Mouse (Mus musculus) stomach, postnatal 0 days (tissue): ENCODE data around the gene Mpg.

ENCODE experiments used
- CTCF ChIP-seq: IDR thresholded peaks from 2 replicates; pipeline ENCODE4 v1.5.1; 2016; ENCODE audit warnings: antibody characterized with exemption, low read depth, mild to moderate bottlenecking, moderate library complexity
- EP300 ChIP-seq: optimal IDR thresholded peaks from 2 replicates; pipeline ENCODE3; 2016; ENCODE audit warnings: antibody characterized with exemption

DNA sequence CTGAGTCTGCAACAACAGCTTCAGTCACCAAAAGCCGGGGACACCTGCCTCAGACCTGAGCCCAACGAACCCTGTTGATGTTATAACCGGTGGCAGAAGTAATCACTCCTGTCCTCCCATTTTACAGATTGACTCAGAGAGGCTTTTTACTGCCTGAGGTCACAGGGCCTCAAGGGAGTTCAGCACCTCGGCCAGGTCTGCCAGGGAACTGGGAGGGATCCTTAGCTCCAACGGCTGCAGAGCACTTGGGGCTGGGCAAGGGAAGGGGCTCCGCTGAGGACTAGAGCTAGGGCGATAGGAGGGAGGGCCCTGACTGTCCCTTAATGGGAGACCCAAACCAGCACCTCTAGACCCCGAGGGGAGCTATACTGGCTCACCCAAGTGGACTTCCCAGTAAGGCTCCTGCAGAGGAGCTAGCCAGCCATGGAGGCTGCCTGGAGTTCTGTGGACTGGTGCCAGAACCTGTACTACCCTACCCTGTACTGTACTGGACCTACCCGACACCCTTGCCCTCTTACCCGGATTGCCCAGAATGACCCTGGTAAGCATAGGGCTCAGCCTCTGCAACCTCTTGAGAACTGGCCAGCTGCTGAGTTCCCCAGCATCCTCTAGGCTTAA, 5.6 kb upstream of the Mpg start:
- no peak for TF ChIP-seq CTCF
- TF ChIP-seq EP300, result no peak
